Mouse (Mus musculus): Measurements from ENCODE around the gene Slc1a3. TPM values are rescaled to one million over a fixed set of nuclear protein-coding genes. Genes with fewer than 3 reads are reported as not detected.
"Not testable (repeated sequence)": the region's sequence is repeated elsewhere in the genome, so short reads cannot be mapped to it uniquely, and the experiment has no call there.

Gene Slc1a3
- polyA plus RNA-seq, 1 experiment from 2014 or later = 25.7 TPM

GRCm38 (mm10) chr15:8697976-8698375 lies 12.6 kb downstream of the Slc1a3 start:
- peaks cover 14% of the 10 kb centered on the region for H3K4me1 ChIP-seq
- H3K27ac ChIP-seq (replicated peaks) = peak overlapping the region; percentile 44; the same call in 1 of the 2 replicates
- DNase-seq (ENCODE audit: low spot score) = no peak
- H3K9me3 ChIP-seq = no peaks in the 10 kb centered on the region
- H3K27me3 ChIP-seq (replicated peaks; ENCODE audit: low read depth, poor library complexity, severe bottlenecking) = no peaks in the 10 kb centered on the region
- 35% methylated on average over 3 of the region's 3 CpGs for WGBS
- no peaks in the 10 kb centered on the region for H3K36me3 ChIP-seq (replicated peaks)
- H3K4me3 ChIP-seq = no peak overlapping the region

GRCm38 (mm10) chr15:8697500-8697899 lies 13.1 kb downstream of the Slc1a3 start:
- Histone ChIP-seq H3K9me3 (no peaks in the 10 kb centered on the region), H3K27ac (replicated peaks) (no peak overlapping the region), H3K4me3 (no peak overlapping the region), H3K36me3 (replicated peaks) (no peaks in the 10 kb centered on the region), H3K4me1 (peaks cover 14% of the 10 kb centered on the region), H3K27me3 (replicated peaks; ENCODE audit: low read depth, poor library complexity, severe bottlenecking) (no peaks in the 10 kb centered on the region)
- WGBS = 61% methylated on average over 3 of the region's 3 CpGs
- DNase-seq (ENCODE audit: low spot score) = no peak

- not testable (repeated sequence) for DNase-seq (ENCODE audit: low spot score); H3K9me3 ChIP-seq; H3K36me3 ChIP-seq (replicated peaks); H3K27ac ChIP-seq (replicated peaks); H3K27me3 ChIP-seq (replicated peaks; ENCODE audit: low read depth, poor library complexity, severe bottlenecking); H3K4me3 ChIP-seq
- peaks cover 28% of the 10 kb centered on the region for H3K4me1 ChIP-seq
- WGBS = 82% methylated on average over 6 of the region's 6 CpGs
These were observed 20.4 kb downstream of the Slc1a3 start for GRCm38 (mm10) chr15:8690141-8690540.

GRCm38 (mm10) chr15:8686846-8687245 lies 23.7 kb downstream of the Slc1a3 start:
- WGBS = 67% methylated on average over 4 of the region's 4 CpGs
- peak; percentile 36 for DNase-seq (ENCODE audit: low spot score)

GRCm38 (mm10) chr15:8685506-8685905 lies 25.1 kb downstream of the Slc1a3 start:
- no peak for DNase-seq (ENCODE audit: low spot score)
- Histone ChIP-seq H3K9me3 (no peaks in the 10 kb centered on the region), H3K27me3 (replicated peaks; ENCODE audit: low read depth, poor library complexity, severe bottlenecking) (no peaks in the 10 kb centered on the region), H3K36me3 (replicated peaks) (no peaks in the 10 kb centered on the region; the same call in 1 of the 2 replicates), H3K4me1 (peaks cover 25% of the 10 kb centered on the region), H3K27ac (replicated peaks) (no peak overlapping the region), H3K4me3 (no peak overlapping the region)
- WGBS = 90% methylated on average over 7 of the region's 7 CpGs

More at GRCm38 (mm10) chr15:8686846-8687245, 23.7 kb downstream of the Slc1a3 start:
- Histone ChIP-seq H3K27me3 (replicated peaks; ENCODE audit: low read depth, poor library complexity, severe bottlenecking) (no peaks in the 10 kb centered on the region), H3K27ac (replicated peaks) (no peak overlapping the region), H3K36me3 (replicated peaks) (no peaks in the 10 kb centered on the region; the same call in 1 of the 2 replicates), H3K9me3 (no peaks in the 10 kb centered on the region), H3K4me3 (no peak overlapping the region), H3K4me1 (peaks cover 25% of the 10 kb centered on the region)

GRCm38 (mm10) chr15:8684263-8684662 lies 26.3 kb downstream of the Slc1a3 start:
- Histone ChIP-seq H3K4me3 (no peak overlapping the region), H3K4me1 (peaks cover 21% of the 10 kb centered on the region), H3K27me3 (replicated peaks; ENCODE audit: low read depth, poor library complexity, severe bottlenecking) (no peaks in the 10 kb centered on the region), H3K9me3 (no peaks in the 10 kb centered on the region), H3K27ac (replicated peaks) (no peak overlapping the region), H3K36me3 (replicated peaks) (no peaks in the 10 kb centered on the region; the same call in 1 of the 2 replicates)
- WGBS = 90% methylated on average over 3 of the region's 3 CpGs
- DNase-seq (ENCODE audit: low spot score) = no peak

- Histone ChIP-seq H3K36me3 (replicated peaks) (no peaks in the 10 kb centered on the region; the same call in 1 of the 2 replicates), H3K9me3 (no peaks in the 10 kb centered on the region), H3K4me1 (peaks cover 21% of the 10 kb centered on the region), H3K27me3 (replicated peaks; ENCODE audit: low read depth, poor library complexity, severe bottlenecking) (no peaks in the 10 kb centered on the region), H3K27ac (replicated peaks) (no peak overlapping the region), H3K4me3 (no peak overlapping the region)
- no peak for DNase-seq (ENCODE audit: low spot score)
- 92% methylated on average over 3 of the region's 3 CpGs for WGBS
These were observed 27.7 kb downstream of the Slc1a3 start for GRCm38 (mm10) chr15:8682871-8683270.

- Histone ChIP-seq H3K9me3 (no peaks in the 10 kb centered on the region), H3K36me3 (replicated peaks) (no peaks in the 10 kb centered on the region; the same call in 1 of the 2 replicates), H3K4me3 (no peak overlapping the region), H3K4me1 (peaks cover 18% of the 10 kb centered on the region), H3K27me3 (replicated peaks; ENCODE audit: low read depth, poor library complexity, severe bottlenecking) (no peaks in the 10 kb centered on the region), H3K27ac (replicated peaks) (no peak overlapping the region)
- WGBS = 93% methylated on average over 9 of the region's 9 CpGs
- DNase-seq (ENCODE audit: low spot score) = no peak
These were observed 28.1 kb downstream of the Slc1a3 start for GRCm38 (mm10) chr15:8682421-8682820.

GRCm38 (mm10) chr15:8681971-8682370 lies 28.6 kb downstream of the Slc1a3 start:
- 76% methylated on average over 7 of the region's 7 CpGs for WGBS
- no peaks in the 10 kb centered on the region; the same call in 1 of the 2 replicates for H3K36me3 ChIP-seq (replicated peaks)
- H3K27me3 ChIP-seq (replicated peaks; ENCODE audit: low read depth, poor library complexity, severe bottlenecking) = no peaks in the 10 kb centered on the region
- no peak overlapping the region for H3K27ac ChIP-seq (replicated peaks)
- DNase-seq (ENCODE audit: low spot score) = no peak
- H3K4me1 ChIP-seq = peaks cover 15% of the 10 kb centered on the region
- no peaks in the 10 kb centered on the region for H3K9me3 ChIP-seq
- no peak overlapping the region for H3K4me3 ChIP-seq

GRCm38 (mm10) chr15:8681009-8681408 lies 29.6 kb downstream of the Slc1a3 start:
- H3K27ac ChIP-seq (replicated peaks) = no peak overlapping the region
- H3K4me1 ChIP-seq = peaks cover 8% of the 10 kb centered on the region
- no peaks in the 10 kb centered on the region for H3K27me3 ChIP-seq (replicated peaks; ENCODE audit: low read depth, poor library complexity, severe bottlenecking)
- H3K36me3 ChIP-seq (replicated peaks) = no peaks in the 10 kb centered on the region
- DNase-seq (ENCODE audit: low spot score) = no peak
- no peak overlapping the region for H3K4me3 ChIP-seq
- WGBS = 89% methylated on average over 5 of the region's 5 CpGs
- H3K9me3 ChIP-seq = no peaks in the 10 kb centered on the region

GRCm38 (mm10) chr15:8676959-8677358 lies 33.6 kb downstream of the Slc1a3 start:
- Histone ChIP-seq H3K9me3 (no peaks in the 10 kb centered on the region), H3K4me3 (no peak overlapping the region), H3K27me3 (replicated peaks; ENCODE audit: low read depth, poor library complexity, severe bottlenecking) (no peaks in the 10 kb centered on the region), H3K4me1 (peaks cover 8% of the 10 kb centered on the region; the same call in 1 of the 2 replicates), H3K27ac (replicated peaks) (no peak overlapping the region), H3K36me3 (replicated peaks) (no peaks in the 10 kb centered on the region)
- DNase-seq (ENCODE audit: low spot score) = no peak
- 82% methylated on average over 2 of the region's 2 CpGs for WGBS

- Histone ChIP-seq H3K27ac (replicated peaks) (no peak overlapping the region), H3K36me3 (replicated peaks) (no peaks in the 10 kb centered on the region), H3K27me3 (replicated peaks; ENCODE audit: low read depth, poor library complexity, severe bottlenecking) (no peaks in the 10 kb centered on the region), H3K4me1 (peaks cover 8% of the 10 kb centered on the region; the same call in 1 of the 2 replicates), H3K4me3 (no peak overlapping the region), H3K9me3 (no peaks in the 10 kb centered on the region)
- DNase-seq (ENCODE audit: low spot score) = no peak
- 61% methylated on average over 5 of the region's 5 CpGs for WGBS
These were observed 34.3 kb downstream of the Slc1a3 start for GRCm38 (mm10) chr15:8676211-8676691.

- no peak for DNase-seq (ENCODE audit: low spot score)
- peaks cover 8% of the 10 kb centered on the region; the same call in 1 of the 2 replicates for H3K4me1 ChIP-seq
- no peaks in the 10 kb centered on the region for H3K36me3 ChIP-seq (replicated peaks)
- 94% methylated on average over 4 of the region's 4 CpGs for WGBS
- no peak overlapping the region for H3K27ac ChIP-seq (replicated peaks)
- no peaks in the 10 kb centered on the region for H3K9me3 ChIP-seq
- no peak overlapping the region for H3K4me3 ChIP-seq
- H3K27me3 ChIP-seq (replicated peaks; ENCODE audit: low read depth, poor library complexity, severe bottlenecking) = no peaks in the 10 kb centered on the region
These were observed 34.9 kb downstream of the Slc1a3 start for GRCm38 (mm10) chr15:8675616-8676015.

Measured in embryonic facial prominence, embryonic 10.5 days (tissue).